Mouse (Mus musculus) left cerebral cortex, adult 9 months (tissue): ENCODE data around the gene Cyp4a12b.
"Not testable (repeated sequence)": the region's sequence is repeated elsewhere in the genome, so short reads cannot be mapped to it uniquely, and the experiment has no call there.

Experiments
- DNase-seq, 2 experiments: peaks; one replicate each; pipeline ENCODE4 v3.0.0; 2022; ENCODE audit warnings: low spot score in 2 of 2

The Cyp4a12b gene

GRCm38 (mm10) chr4:115411324-115411723 lies at the start of gene Cyp4a12b:
TSS of gene Cyp4a12b (plus strand) at chr4:115411624.
- DNase-seq: not testable (repeated sequence)

GRCm38 (mm10) chr4:115365624-115366023 lies 45.8 kb upstream of the Cyp4a12b start:
- DNase-seq: not testable (repeated sequence)

- DNase-seq: peak in 1 of 2 experiments; percentile 2
Observed at GRCm38 (mm10) chr4:115368067-115368466, 43.4 kb upstream of the Cyp4a12b start.

- DNase-seq: not testable (repeated sequence)
Observed at GRCm38 (mm10) chr4:115396256-115396655, 15.2 kb upstream of the Cyp4a12b start.

DNA sequence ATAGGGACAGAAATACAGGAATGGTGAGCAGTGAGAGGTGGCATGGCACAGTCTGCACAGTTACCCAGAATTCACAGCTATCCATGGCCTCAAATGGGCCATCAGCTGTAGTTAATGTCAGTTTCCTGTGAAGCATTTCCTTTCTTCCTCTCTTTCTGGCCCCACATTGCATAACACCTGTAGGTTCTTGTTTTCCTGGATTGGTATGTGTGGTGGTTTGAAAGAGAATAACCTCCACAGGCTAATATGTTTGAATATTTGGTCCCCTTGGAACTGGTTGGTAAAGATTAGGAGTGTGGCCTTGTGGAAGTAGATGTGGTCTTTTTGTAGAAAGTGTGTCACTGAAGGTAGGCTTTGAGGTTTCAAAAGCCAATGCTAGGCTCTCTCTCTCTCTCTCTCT lies 14.5 kb upstream of the Cyp4a12b start:
- not testable (repeated sequence) for DNase-seq

DNA sequence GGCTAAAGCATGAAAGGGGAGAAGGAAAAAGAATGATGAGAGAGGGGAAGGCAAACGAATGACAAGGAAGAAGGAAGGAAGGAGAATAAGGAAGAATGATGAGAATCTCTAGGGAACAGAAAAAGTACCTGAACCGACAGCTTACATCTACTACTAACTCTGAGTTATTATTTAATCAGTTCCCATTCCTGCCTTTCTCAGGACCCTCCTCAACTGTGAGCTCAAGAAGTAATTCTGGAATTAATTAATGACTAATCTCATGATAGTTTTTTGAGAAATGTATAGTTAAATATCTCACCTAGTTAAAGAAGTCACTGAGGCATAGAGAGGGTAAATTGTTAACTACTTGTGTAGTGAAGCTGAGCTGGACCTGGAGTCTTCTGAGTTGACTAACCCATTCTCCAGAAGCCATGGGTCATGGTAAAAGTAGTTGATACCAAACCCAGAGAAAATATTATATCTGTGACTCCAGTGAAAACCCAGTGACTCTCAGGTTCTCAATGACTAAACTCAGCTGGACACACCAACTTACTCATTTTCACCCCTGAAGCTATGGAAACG lies 39.2 kb downstream of the Cyp4a12b start:
- no peak for DNase-seq

GRCm38 (mm10) chr4:115452304-115452703 lies 40.9 kb downstream of the Cyp4a12b start, which contains the start of gene Cyp4a30b:
TSS of gene Cyp4a30b (plus strand) at chr4:115452604.
- DNase-seq: no peak

DNA sequence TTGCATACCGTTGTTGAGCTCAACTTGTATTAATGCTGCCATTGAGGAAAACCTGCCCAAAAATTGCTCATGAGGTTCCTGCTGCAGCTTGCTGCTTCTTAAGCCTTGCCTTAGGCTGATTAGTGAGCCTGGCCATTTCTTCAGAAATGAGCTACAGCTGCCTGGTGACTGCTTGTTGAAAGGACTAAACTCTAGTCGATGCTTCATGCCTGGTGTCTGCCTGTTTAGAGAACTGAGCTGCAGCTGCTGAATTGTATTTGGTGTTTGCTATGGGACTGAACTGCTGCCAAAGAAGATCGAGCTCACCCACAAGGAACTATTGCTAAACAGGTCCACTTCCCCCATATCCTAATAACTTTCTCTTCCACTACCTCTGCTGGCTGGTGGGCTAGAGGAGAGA lies 62.2 kb downstream of the Cyp4a12b start:
- DNase-seq: not testable (repeated sequence)

DNA sequence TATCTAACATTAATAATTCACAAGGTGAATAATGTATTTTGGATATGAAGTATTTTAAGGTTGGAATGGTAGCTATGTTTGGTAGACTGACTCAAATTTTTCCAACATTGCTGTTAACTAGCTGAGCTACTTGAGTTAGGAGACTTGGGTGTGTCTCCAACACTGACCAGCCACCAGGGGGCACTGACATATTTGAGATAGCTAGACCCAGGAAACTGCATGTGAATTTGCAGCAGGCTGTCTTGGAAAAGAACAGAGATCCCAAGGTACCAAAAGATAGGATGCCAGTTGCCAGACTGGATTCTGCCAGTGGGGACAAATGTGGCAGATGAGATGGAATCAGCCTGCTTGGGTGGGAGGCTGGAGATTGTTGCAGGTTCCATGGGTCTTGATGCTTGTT lies 64.6 kb downstream of the Cyp4a12b start:
- DNase-seq: peak in 1 of 2 experiments; percentile 4

DNA sequence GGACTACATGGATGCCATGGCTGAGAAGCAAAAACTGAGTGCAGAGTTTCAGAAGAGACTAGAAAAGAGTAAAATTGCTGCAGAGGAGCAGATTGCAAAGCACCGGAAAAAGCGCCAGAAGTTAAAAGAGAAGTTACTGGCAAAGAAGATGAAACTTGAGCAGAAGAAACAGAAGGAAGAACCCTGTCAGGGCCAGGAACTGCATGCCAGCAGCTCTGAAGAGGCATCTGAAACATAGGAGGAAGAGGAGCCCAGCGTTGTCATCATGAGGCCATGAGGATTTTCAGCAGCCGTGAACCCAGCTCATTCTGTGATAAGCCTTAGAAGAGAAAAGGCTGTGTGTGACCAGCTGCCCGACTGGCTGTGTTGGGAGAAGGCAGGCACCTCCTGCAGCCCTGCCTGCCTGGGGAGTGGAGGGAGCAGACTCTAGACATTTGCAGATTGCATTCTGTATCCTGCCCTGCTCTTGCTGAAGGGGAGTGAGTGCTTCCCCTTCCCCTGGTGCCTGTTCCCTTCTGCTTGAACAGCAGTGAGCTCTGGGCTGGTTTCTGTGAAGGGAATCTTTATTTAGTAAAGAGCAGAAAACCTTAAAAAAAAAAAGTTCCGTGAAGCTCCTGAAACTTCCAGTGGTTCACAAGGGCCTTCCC lies 69.7 kb downstream of the Cyp4a12b start:
- DNase-seq: peak in 1 of 2 experiments; percentile 1
